Mouse (Mus musculus): ENCODE data around the gene Setmar. TPM values are rescaled to one million over a fixed set of nuclear protein-coding genes. Genes with fewer than 3 reads are reported as not detected.

The Setmar gene
- polyA plus RNA-seq, 1 experiment from 2014 or later: 6.5 TPM

- Histone ChIP-seq H3K9ac (ENCODE audit: low read length) (no peak overlapping the region), H3K9me3 (ENCODE audit: control insufficient read depth, low read length) (no peaks in the 10 kb centered on the region), H3K27me3 (replicated peaks; ENCODE audit: control insufficient read depth, insufficient read depth, low read length) (no peaks in the 10 kb centered on the region), H3K4me3 (ENCODE audit: low read depth, low read length) (no peak overlapping the region), H3K4me2 (ENCODE audit: low read length) (no peak overlapping the region), H3K27ac (ENCODE audit: low read depth) (no peak overlapping the region), H3K36me3 (ENCODE audit: control insufficient read depth, insufficient read depth, low read length) (no peaks in the 10 kb centered on the region), H3K4me1 (replicated peaks; ENCODE audit: control insufficient read depth, insufficient read depth, low read length) (no peaks in the 10 kb centered on the region)
- WGBS: 88% methylated on average over 3 of the region's 3 CpGs
- no peak for DNase-seq (ENCODE audit: low spot score)
- no peak for ATAC-seq (replicated peaks; ENCODE audit: low FRiP score, low TSS enrichment, low read depth)
Observed at GRCm38 (mm10) chr6:108098846-108099217, 34.0 kb downstream of the Setmar start.

DNA sequence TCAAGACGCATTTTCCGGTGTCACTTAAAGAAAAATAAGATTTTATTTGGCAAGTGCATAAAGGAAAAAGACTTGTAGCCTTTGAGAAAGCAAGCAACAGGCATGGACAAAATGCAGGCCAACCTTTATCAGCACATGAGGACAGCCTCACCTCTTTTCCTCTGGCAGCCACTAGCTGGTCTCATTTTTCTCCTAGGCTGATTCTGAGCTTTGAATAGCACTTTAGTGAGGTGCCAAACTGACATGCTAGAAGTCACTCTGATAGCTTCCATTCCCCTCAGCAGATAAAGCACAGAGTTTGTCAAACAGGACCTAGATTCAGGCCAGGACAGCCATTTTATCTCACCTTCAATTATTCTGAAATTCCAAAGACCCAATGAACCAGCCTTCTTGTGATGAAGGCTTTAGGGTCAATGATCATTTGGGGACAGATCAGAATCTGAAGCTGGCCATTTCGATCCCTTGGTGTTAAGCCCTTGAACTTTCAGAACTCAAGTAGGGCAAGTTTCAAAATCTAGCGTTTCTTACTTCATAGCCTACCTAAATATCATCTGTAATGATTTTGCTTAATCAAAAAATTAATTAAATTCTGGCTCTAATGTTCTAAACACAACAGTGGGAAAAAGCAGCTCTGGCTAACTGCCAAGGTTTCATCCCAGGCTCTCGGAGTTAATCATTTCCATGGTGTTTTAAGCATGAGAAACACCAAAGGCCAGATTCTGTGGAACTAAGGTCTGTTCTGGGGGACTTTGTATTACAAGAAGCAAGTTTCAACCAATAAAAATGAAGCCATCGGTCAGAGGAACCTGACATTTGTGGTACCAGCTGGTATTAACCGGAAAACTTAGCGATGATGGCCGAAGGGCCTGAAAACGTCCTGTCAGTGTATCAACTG is 37.3 kb downstream of the Setmar start:
- DNase-seq (ENCODE audit: low spot score): no peak
- no peak overlapping the region for H3K9ac ChIP-seq (ENCODE audit: low read length)
- H3K27ac ChIP-seq (ENCODE audit: low read depth): no peak overlapping the region
- no peak overlapping the region for H3K4me3 ChIP-seq (ENCODE audit: low read depth, low read length)
- H3K9me3 ChIP-seq (ENCODE audit: control insufficient read depth, low read length): no peaks in the 10 kb centered on the region
- no peak overlapping the region for H3K4me2 ChIP-seq (ENCODE audit: low read length)
- H3K27me3 ChIP-seq (replicated peaks; ENCODE audit: control insufficient read depth, insufficient read depth, low read length): no peaks in the 10 kb centered on the region
- no peaks in the 10 kb centered on the region for H3K36me3 ChIP-seq (ENCODE audit: control insufficient read depth, insufficient read depth, low read length)
- ATAC-seq (replicated peaks; ENCODE audit: low FRiP score, low TSS enrichment, low read depth): no peak
- 83% methylated on average over 10 of the region's 10 CpGs for WGBS
- no peaks in the 10 kb centered on the region for H3K4me1 ChIP-seq (replicated peaks; ENCODE audit: control insufficient read depth, insufficient read depth, low read length)

- DNase-seq (ENCODE audit: low spot score) (no peak), ATAC-seq (replicated peaks; ENCODE audit: low FRiP score, low TSS enrichment, low read depth) (no peak)
- 0 out of 2 replicates have a peak, but pooled peaks cover 3% of the 10 kb centered on the region for H3K36me3 ChIP-seq (ENCODE audit: control insufficient read depth, insufficient read depth, low read length)
- H3K4me2 ChIP-seq (ENCODE audit: low read length): no peak overlapping the region
- H3K27ac ChIP-seq (ENCODE audit: low read depth): no peak overlapping the region
- H3K27me3 ChIP-seq (replicated peaks; ENCODE audit: control insufficient read depth, insufficient read depth, low read length): no peaks in the 10 kb centered on the region
- no peaks in the 10 kb centered on the region for H3K9me3 ChIP-seq (ENCODE audit: control insufficient read depth, low read length)
- H3K4me1 ChIP-seq (replicated peaks; ENCODE audit: control insufficient read depth, insufficient read depth, low read length): no peaks in the 10 kb centered on the region
- H3K9ac ChIP-seq (ENCODE audit: low read length): no peak overlapping the region
- H3K4me3 ChIP-seq (ENCODE audit: low read depth, low read length): no peak overlapping the region
Observed at GRCm38 (mm10) chr6:108107376-108107775, 42.5 kb downstream of the Setmar start.

- H3K9ac ChIP-seq (ENCODE audit: low read length): no peak overlapping the region
- H3K9me3 ChIP-seq (ENCODE audit: control insufficient read depth, low read length): no peaks in the 10 kb centered on the region
- no peaks in the 10 kb centered on the region for H3K27me3 ChIP-seq (replicated peaks; ENCODE audit: control insufficient read depth, insufficient read depth, low read length)
Observed at GRCm38 (mm10) chr6:108110336-108110735, 45.5 kb downstream of the Setmar start.

DNA sequence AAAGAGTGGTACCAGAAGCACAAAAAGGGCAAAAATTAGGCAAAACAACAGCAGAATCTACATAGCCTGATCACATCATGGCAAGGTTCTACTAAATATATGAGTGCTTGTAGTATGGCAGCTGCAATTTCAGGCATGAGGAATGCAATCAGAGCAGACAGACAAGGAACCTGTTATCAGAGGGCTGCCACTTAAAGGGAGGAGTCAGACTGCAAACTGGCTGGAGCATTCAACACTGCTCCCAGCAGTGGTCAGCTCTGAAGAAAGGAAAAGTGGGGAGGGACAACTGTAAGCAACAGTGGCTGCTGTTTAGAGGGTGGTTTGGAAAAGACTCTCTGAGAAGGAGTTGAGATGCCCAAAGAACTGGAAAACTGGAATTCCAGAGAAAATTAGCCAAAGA is 46.8 kb downstream of the Setmar start:
- H3K4me2 ChIP-seq (ENCODE audit: low read length): no peak overlapping the region
- no peaks in the 10 kb centered on the region for H3K4me1 ChIP-seq (replicated peaks; ENCODE audit: control insufficient read depth, insufficient read depth, low read length)
- DNase-seq (ENCODE audit: low spot score): no peak
- H3K9ac ChIP-seq (ENCODE audit: low read length): no peak overlapping the region
- no peak overlapping the region for H3K27ac ChIP-seq (ENCODE audit: low read depth)
- 0 out of 2 replicates have a peak, but pooled peaks cover 3% of the 10 kb centered on the region for H3K36me3 ChIP-seq (ENCODE audit: control insufficient read depth, insufficient read depth, low read length)
- H3K27me3 ChIP-seq (replicated peaks; ENCODE audit: control insufficient read depth, insufficient read depth, low read length): no peaks in the 10 kb centered on the region
- ATAC-seq (replicated peaks; ENCODE audit: low FRiP score, low TSS enrichment, low read depth): no peak
- no peak overlapping the region for H3K4me3 ChIP-seq (ENCODE audit: low read depth, low read length)
- H3K9me3 ChIP-seq (ENCODE audit: control insufficient read depth, low read length): no peaks in the 10 kb centered on the region

More at GRCm38 (mm10) chr6:108110336-108110735, 45.5 kb downstream of the Setmar start:
- no peak for DNase-seq (ENCODE audit: low spot score)
- no peaks in the 10 kb centered on the region for H3K4me1 ChIP-seq (replicated peaks; ENCODE audit: control insufficient read depth, insufficient read depth, low read length)
- no peak overlapping the region for H3K4me3 ChIP-seq (ENCODE audit: low read depth, low read length)
- no peak for ATAC-seq (replicated peaks; ENCODE audit: low FRiP score, low TSS enrichment, low read depth)
- H3K27ac ChIP-seq (ENCODE audit: low read depth): no peak overlapping the region
- WGBS: 51% methylated on average over 4 of the region's 4 CpGs
- 0 out of 2 replicates have a peak, but pooled peaks cover 3% of the 10 kb centered on the region for H3K36me3 ChIP-seq (ENCODE audit: control insufficient read depth, insufficient read depth, low read length)
- H3K4me2 ChIP-seq (ENCODE audit: low read length): no peak overlapping the region

DNA sequence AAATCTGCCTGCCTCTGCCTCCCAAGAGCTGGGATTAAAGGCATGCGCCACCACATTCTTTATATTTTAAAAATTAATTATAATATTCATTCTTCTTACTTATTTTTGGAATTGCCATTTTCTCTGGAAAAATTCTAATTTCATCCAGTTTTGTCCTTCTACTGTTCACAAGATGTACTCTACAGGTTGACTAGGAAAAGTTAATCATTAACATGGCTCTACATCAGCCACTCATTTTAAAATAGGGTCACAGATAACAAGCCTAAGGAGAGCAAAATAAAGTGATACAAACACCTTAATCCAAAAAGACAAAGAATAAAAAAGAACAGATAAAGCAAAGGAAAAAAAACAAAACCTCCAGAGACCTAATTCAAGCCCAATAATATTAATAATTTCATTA is 50.1 kb downstream of the Setmar start:
- DNase-seq (ENCODE audit: low spot score): no peak
- ATAC-seq (replicated peaks; ENCODE audit: low FRiP score, low TSS enrichment, low read depth): no peak
- WGBS: 98% methylated on average over 1 of the region's 1 CpGs
- no peaks in the 10 kb centered on the region for H3K36me3 ChIP-seq (ENCODE audit: control insufficient read depth, insufficient read depth, low read length)
- no peaks in the 10 kb centered on the region for H3K4me1 ChIP-seq (replicated peaks; ENCODE audit: control insufficient read depth, insufficient read depth, low read length)
- H3K27ac ChIP-seq (ENCODE audit: low read depth): no peak overlapping the region
- H3K4me2 ChIP-seq (ENCODE audit: low read length): no peak overlapping the region
- H3K4me3 ChIP-seq (ENCODE audit: low read depth, low read length): no peak overlapping the region
- H3K9me3 ChIP-seq (ENCODE audit: control insufficient read depth, low read length): no peaks in the 10 kb centered on the region
- H3K9ac ChIP-seq (ENCODE audit: low read length): no peak overlapping the region
- no peaks in the 10 kb centered on the region for H3K27me3 ChIP-seq (replicated peaks; ENCODE audit: control insufficient read depth, insufficient read depth, low read length)

DNA sequence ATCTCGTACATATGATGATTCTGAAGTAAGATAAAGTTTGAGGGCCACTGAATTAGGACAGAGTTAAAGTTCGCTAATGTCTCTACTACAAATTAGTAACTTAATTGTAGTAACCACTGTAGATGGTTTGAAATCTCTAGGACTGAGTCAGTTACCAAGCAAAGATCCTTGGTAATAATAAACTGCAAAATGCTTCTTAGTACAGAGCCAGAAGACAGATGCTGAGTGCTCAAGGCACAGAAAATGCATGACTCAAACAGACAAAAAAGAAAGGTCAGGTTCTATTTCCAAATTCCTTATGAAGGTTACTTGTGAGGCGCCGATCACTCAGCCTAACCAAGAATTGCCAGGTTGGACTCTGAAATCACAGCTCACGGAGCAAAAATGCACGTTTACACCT is 53.0 kb downstream of the Setmar start:
- no peak overlapping the region for H3K4me2 ChIP-seq (ENCODE audit: low read length)
- ATAC-seq (replicated peaks; ENCODE audit: low FRiP score, low TSS enrichment, low read depth): no peak
- 92% methylated on average over 6 of the region's 6 CpGs for WGBS

GRCm38 (mm10) chr6:108125474-108125873 is 60.6 kb downstream of the Setmar start:
- Histone ChIP-seq H3K4me3 (ENCODE audit: low read depth, low read length) (no peak overlapping the region), H3K27me3 (replicated peaks; ENCODE audit: control insufficient read depth, insufficient read depth, low read length) (no peaks in the 10 kb centered on the region), H3K27ac (ENCODE audit: low read depth) (no peak overlapping the region), H3K9me3 (ENCODE audit: control insufficient read depth, low read length) (no peaks in the 10 kb centered on the region), H3K36me3 (ENCODE audit: control insufficient read depth, insufficient read depth, low read length) (no peaks in the 10 kb centered on the region), H3K4me1 (replicated peaks; ENCODE audit: control insufficient read depth, insufficient read depth, low read length) (no peaks in the 10 kb centered on the region), H3K9ac (ENCODE audit: low read length) (no peak overlapping the region), H3K4me2 (ENCODE audit: low read length) (no peak overlapping the region)
- WGBS: 98% methylated on average over 1 of the region's 1 CpGs
- ATAC-seq (replicated peaks; ENCODE audit: low FRiP score, low TSS enrichment, low read depth) (no peak), DNase-seq (ENCODE audit: low spot score) (no peak)

More for the DNA sequence above, 53.0 kb downstream of the Setmar start:
- Histone ChIP-seq H3K9ac (ENCODE audit: low read length) (no peak overlapping the region), H3K36me3 (ENCODE audit: control insufficient read depth, insufficient read depth, low read length) (no peaks in the 10 kb centered on the region), H3K4me1 (replicated peaks; ENCODE audit: control insufficient read depth, insufficient read depth, low read length) (no peaks in the 10 kb centered on the region), H3K27me3 (replicated peaks; ENCODE audit: control insufficient read depth, insufficient read depth, low read length) (no peaks in the 10 kb centered on the region), H3K27ac (ENCODE audit: low read depth) (no peak overlapping the region), H3K4me3 (ENCODE audit: low read depth, low read length) (no peak overlapping the region), H3K9me3 (ENCODE audit: control insufficient read depth, low read length) (no peaks in the 10 kb centered on the region)
- no peak for DNase-seq (ENCODE audit: low spot score)

DNA sequence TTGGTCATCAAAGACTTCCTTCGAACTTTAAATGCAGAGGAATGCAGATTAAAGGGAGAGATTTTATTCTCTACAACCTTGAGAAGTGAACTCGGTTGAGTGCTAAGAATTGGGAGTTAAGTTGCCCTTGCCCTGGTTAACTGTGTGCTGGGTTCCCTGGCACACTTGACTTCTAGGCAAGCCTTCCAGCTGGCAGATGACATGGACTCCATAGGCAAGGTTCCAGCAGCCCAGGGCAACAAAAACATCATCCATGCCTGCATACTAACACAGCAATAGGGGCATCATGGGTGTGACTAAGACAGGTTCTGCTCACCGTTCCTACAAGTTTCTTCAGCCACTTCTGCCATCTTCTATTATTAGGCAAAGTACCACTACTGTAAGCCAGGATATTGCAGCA is 61.8 kb downstream of the Setmar start:
- no peak overlapping the region for H3K9ac ChIP-seq (ENCODE audit: low read length)
- no peaks in the 10 kb centered on the region for H3K9me3 ChIP-seq (ENCODE audit: control insufficient read depth, low read length)
- no peaks in the 10 kb centered on the region for H3K4me1 ChIP-seq (replicated peaks; ENCODE audit: control insufficient read depth, insufficient read depth, low read length)
- 86% methylated on average over 3 of the region's 3 CpGs for WGBS
- H3K27me3 ChIP-seq (replicated peaks; ENCODE audit: control insufficient read depth, insufficient read depth, low read length): no peaks in the 10 kb centered on the region
- no peaks in the 10 kb centered on the region for H3K36me3 ChIP-seq (ENCODE audit: control insufficient read depth, insufficient read depth, low read length)
- ATAC-seq (replicated peaks; ENCODE audit: low FRiP score, low TSS enrichment, low read depth) (no peak), DNase-seq (ENCODE audit: low spot score) (no peak)
- H3K4me3 ChIP-seq (ENCODE audit: low read depth, low read length): no peak overlapping the region
- no peak overlapping the region for H3K4me2 ChIP-seq (ENCODE audit: low read length)
- no peak overlapping the region for H3K27ac ChIP-seq (ENCODE audit: low read depth)
